ENCODE assay signal across 25 mouse cellular contexts in genomic region chr13:74029013-74029412, GRCm38 (mm10). TPM values are rescaled to one million over a fixed set of nuclear protein-coding genes. Genes with fewer than 3 reads are reported as not detected.
DNase-seq lines count a peak whose midpoint lies in the region; ATAC-seq and TF ChIP-seq lines count a peak whose summit lies in the region.
"Had no signal": no experiment of that assay in that cellular context is flagged by ENCODE, and none has a peak within 500 bp of the region (broad histone marks: within the 10 kb centered on the region; RNA-seq: fewer than 3 reads in every experiment).

No protein-coding gene starts in this region.

- H3K27me3 ChIP-seq in heart, adult 2 months (ENCODE audit: control insufficient read depth, insufficient read depth, low read length), result no peaks in the 10 kb centered on the region
- H3K27me3 ChIP-seq in heart, postnatal 0 days (ENCODE audit: control insufficient read depth, insufficient read depth, low read length), result no peaks in the 10 kb centered on the region
- H3K27me3 ChIP-seq: forebrain, embryonic 13.5 days; kidney, embryonic 15.5 days; limb, embryonic 15.5 days; lung, embryonic 15.5 days; midbrain, embryonic 13.5 days had no signal

- no peak overlapping the region for H3K4me2 ChIP-seq in heart, postnatal 0 days (ENCODE audit: low read depth, low read length)
- H3K4me2 ChIP-seq: forebrain, embryonic 13.5 days; kidney, embryonic 15.5 days; limb, embryonic 15.5 days; lung, embryonic 15.5 days; midbrain, embryonic 13.5 days had no signal

- no peak for TF ChIP-seq EP300 in heart, adult 2 months (IDR thresholded peaks at IDR 0.05; ENCODE audit: insufficient read depth, low read depth, low read length)
- TF ChIP-seq EP300 in heart, postnatal 0 days (IDR thresholded peaks at IDR 0.05; ENCODE audit: low read depth), result no peak

- H3K9me3 ChIP-seq in heart, postnatal 0 days (replicated peaks; ENCODE audit: control insufficient read depth, low read length), result no peaks in the 10 kb centered on the region
- H3K9me3 ChIP-seq: forebrain, embryonic 13.5 days; kidney, embryonic 15.5 days; limb, embryonic 10.5 days; limb, embryonic 15.5 days; lung, embryonic 15.5 days; midbrain, embryonic 13.5 days had no signal

- intact Hi-C loops in heart, adult 2 months (cut with DNase I), result no loop called here
- intact Hi-C loops in heart, postnatal 36 days (cut with DNase I), result no loop called here

- H3K4me1 ChIP-seq in heart, adult 2 months (ENCODE audit: control insufficient read depth, insufficient read depth, low read length), result peaks cover 17% of the 10 kb centered on the region
- peaks cover 18% of the 10 kb centered on the region for H3K4me1 ChIP-seq in heart, postnatal 0 days (ENCODE audit: control insufficient read depth, insufficient read depth)
- H3K4me1 ChIP-seq: kidney, embryonic 15.5 days; limb, embryonic 10.5 days; lung, embryonic 15.5 days had no signal

- no peak for ATAC-seq in heart, postnatal 0 days (ENCODE audit: insufficient read depth, low read depth)
- 0 out of 2 replicates have a peak, but pooled peaks have one; percentile 39 for ATAC-seq in common myeloid progenitor, adult 5-6 weeks (replicated peaks; ENCODE audit: low read depth, poor library complexity, severe bottlenecking)
- peak; percentile 43; the same call in 1 of the 2 replicates for ATAC-seq in megakaryocyte, adult 5-6 weeks (ENCODE audit: poor library complexity, severe bottlenecking)
- ATAC-seq: CD4-positive, CD25-positive, alpha-beta regulatory T cell, adult 4 months; forebrain, embryonic 13.5 days; hindbrain, embryonic 16.5 days; midbrain, embryonic 13.5 days had no signal

- peak overlapping the region; percentile 38 for H3K27ac ChIP-seq in heart, adult 2 months
- H3K27ac ChIP-seq in heart, postnatal 0 days (ENCODE audit: low read depth), result 0 out of 2 replicates have a peak overlapping the region, but pooled peaks have one; percentile 32
- H3K27ac ChIP-seq: forebrain, embryonic 13.5 days; kidney, embryonic 15.5 days; limb, embryonic 10.5 days; limb, embryonic 15.5 days; liver, embryonic 14.5 days; lung, embryonic 15.5 days; midbrain, embryonic 13.5 days had no signal

- no peak for DNase-seq in heart, adult 2 months
- DNase-seq in heart, postnatal 36 days, result no peak
- DNase-seq in heart, postnatal 0 days (ENCODE audit: low spot score), result no peak
- no peak for DNase-seq in heart, postnatal 4 days
- DNase-seq in spleen, postnatal 14 days (ENCODE audit: low spot score in 2 of 2), result no peak
- DNase-seq: adrenal gland, postnatal 25 days; cerebellum, adult 11-12 months; cerebellum, postnatal 14 days; gastrocnemius, postnatal 14 days; kidney, adult 18-20 months; kidney, postnatal 25 days; retina, postnatal 1 day; right cerebral cortex, postnatal 14 days; thymus, postnatal 14 days had no signal

- H3K9ac ChIP-seq in heart, adult 2 months (ENCODE audit: low read depth, low read length), result no peak overlapping the region
- H3K9ac ChIP-seq in heart, postnatal 0 days (replicated peaks; ENCODE audit: low read depth, low read length), result no peak overlapping the region
- H3K9ac ChIP-seq: forebrain, embryonic 13.5 days; kidney, embryonic 15.5 days; limb, embryonic 15.5 days; liver, embryonic 14.5 days; lung, embryonic 15.5 days; midbrain, embryonic 13.5 days had no signal

- no peak for TF ChIP-seq POLR2A in heart, adult 2 months (IDR thresholded peaks at IDR 0.05; ENCODE audit: insufficient read depth, low read depth, low read length)

- no peaks in the 10 kb centered on the region; the same call in 1 of the 2 replicates for H3K79me2 ChIP-seq in heart, adult 2 months (replicated peaks; ENCODE audit: control insufficient read depth, insufficient read depth, low read length)

- H3K36me3 ChIP-seq in heart, adult 2 months (ENCODE audit: control insufficient read depth, insufficient read depth, low read length), result peaks cover 7% of the 10 kb centered on the region
- H3K36me3 ChIP-seq in heart, postnatal 0 days (replicated peaks; ENCODE audit: control insufficient read depth, insufficient read depth, low read length), result peaks cover 31% of the 10 kb centered on the region
- H3K36me3 ChIP-seq: kidney, embryonic 15.5 days; limb, embryonic 10.5 days; lung, embryonic 15.5 days had no signal

- TF ChIP-seq CTCF in heart, adult 2 months (IDR thresholded peaks at IDR 0.05), result no peak
- TF ChIP-seq CTCF in heart, postnatal 0 days (IDR thresholded peaks at IDR 0.05; ENCODE audit: low read depth), result no peak

- whole genome bisulfite sequencing in heart, adult 2 months, result 60% methylated on average over 2 of the region's 2 CpGs
- 67% methylated on average over 2 of the region's 2 CpGs for WGBS in heart, postnatal 0 days

- no peak overlapping the region for H3K4me3 ChIP-seq in heart, adult 2 months
- H3K4me3 ChIP-seq in heart, postnatal 0 days (ENCODE audit: low read depth, low read length), result no peak overlapping the region
- H3K4me3 ChIP-seq: forebrain, embryonic 13.5 days; kidney, embryonic 15.5 days; limb, embryonic 10.5 days; limb, embryonic 15.5 days; lung, embryonic 15.5 days; midbrain, embryonic 13.5 days had no signal

RNA-seq across cellular contexts. Expression of gene Tppp, which starts 19.8 kb away (rescaled TPM):
- 10 to 100 TPM; 14.3 to 15.6 TPM for total RNA-seq in heart, adult 2 months (2021)
- polyA plus RNA-seq in heart, adult 2 months (2012; rRNA removed), result 13.3 and 24.5 TPM in 2 replicates
- 10 to 100 TPM; 19.3 to 24.5 TPM for total RNA-seq in heart, postnatal 36 days (2021)
- 12.6 and 16.9 TPM in 2 replicates for total RNA-seq in heart, postnatal 0 days (2014; rRNA removed; ENCODE audit: low replicate concordance)
- 4.2 and 5.8 TPM in 2 replicates for polyA plus RNA-seq in heart, postnatal 0 days (2015; fragmentation: Nextera tagmentation; extraction: Ambion mirVana)
- total RNA-seq in heart, postnatal 4 days (2021), result 10 to 100 TPM; 11.9 to 13.7 TPM
- not detected in 2 replicates for total RNA-seq in common myeloid progenitor, adult 5-6 weeks (2017)
- total RNA-seq in megakaryocyte, adult 5-6 weeks (2015), result 0.05 and 0.16 TPM in 2 replicates
- 0.08 and 0.51 TPM in 2 replicates for total RNA-seq in megakaryocyte, adult 5-6 weeks (2017)

RNA-seq across cellular contexts. Expression of gene Cep72, which starts 33.1 kb away (rescaled TPM):
- total RNA-seq in heart, adult 2 months (2021), result under 1 TPM; 0.34 TPM
- polyA plus RNA-seq in heart, adult 2 months (2012; rRNA removed), result 0.68 and 1.2 TPM in 2 replicates
- under 1 TPM; 0.57 to 0.80 TPM for total RNA-seq in heart, postnatal 36 days (2021)
- 3.9 and 5.5 TPM in 2 replicates for total RNA-seq in heart, postnatal 0 days (2014; rRNA removed; ENCODE audit: low replicate concordance)
- 4.5 and 4.8 TPM in 2 replicates for polyA plus RNA-seq in heart, postnatal 0 days (2015; fragmentation: Nextera tagmentation; extraction: Ambion mirVana)
- 1 to 10 TPM; 7.2 to 9.0 TPM for total RNA-seq in heart, postnatal 4 days (2021)
- 11.8 and 14.5 TPM in 2 replicates for total RNA-seq in common myeloid progenitor, adult 5-6 weeks (2017)
- 7.6 and 8.2 TPM in 2 replicates for total RNA-seq in megakaryocyte, adult 5-6 weeks (2015)
- total RNA-seq in megakaryocyte, adult 5-6 weeks (2017), result 8.9 and 15.7 TPM in 2 replicates
